Mouse (Mus musculus): ENCODE results near the gene Gpr183.

Gpr183 gene

DNA sequence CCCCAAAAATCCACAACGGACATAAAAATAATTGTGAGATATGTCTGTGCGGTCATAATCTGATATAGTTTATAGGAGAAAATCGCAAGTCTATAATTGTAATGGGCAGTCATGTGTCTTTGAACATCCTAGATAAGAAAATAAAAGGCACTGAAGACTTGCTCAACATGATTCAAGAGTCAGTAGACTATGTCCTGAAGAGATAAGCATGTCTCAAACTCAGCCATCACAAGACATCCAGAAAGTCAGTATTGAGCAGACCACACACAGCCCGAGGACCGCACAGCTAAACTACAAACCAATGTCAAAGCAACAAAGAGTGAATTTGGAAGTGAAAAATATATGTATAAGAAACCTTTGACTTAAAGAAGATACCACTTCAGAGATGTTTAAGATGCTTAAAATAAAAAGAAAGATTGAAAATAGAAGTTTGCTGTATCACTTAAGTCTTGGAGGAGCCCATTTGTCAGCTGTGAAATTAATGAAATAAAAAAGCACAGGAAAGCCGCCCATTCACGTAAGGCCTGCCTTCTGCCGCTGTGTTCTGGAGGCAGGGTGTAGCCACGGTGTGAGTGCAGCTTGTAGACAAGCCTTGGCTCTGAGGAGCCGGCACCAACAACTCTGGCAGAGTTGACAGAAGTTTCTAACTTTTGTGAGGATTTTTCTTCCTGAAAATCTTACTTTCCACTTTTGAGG is 7.7 kb downstream of the Gpr183 start:
- DNase-seq (ENCODE audit: low spot score in 2 of 2) = no peak

DNA sequence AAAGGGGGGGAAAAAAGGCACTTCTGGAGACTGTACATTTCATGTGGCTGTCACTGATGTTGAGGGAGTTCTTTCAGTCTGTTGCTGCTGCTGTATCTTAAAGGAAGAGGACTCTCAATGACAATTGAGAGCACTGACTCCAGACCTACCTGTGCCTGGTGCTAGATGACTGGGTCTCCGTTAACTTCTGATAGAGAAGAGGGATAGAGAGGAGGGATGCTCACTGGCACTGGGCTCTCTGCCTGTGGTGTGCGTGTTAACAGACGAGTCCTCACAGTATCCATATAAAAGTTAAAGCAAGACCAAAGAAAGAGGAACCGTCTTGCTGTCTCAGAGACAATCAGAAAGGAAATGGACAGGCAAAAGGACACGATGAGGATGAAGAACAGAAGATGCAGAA is 8.7 kb downstream of the Gpr183 start:
- no peak for DNase-seq (ENCODE audit: low spot score in 2 of 2)

DNA sequence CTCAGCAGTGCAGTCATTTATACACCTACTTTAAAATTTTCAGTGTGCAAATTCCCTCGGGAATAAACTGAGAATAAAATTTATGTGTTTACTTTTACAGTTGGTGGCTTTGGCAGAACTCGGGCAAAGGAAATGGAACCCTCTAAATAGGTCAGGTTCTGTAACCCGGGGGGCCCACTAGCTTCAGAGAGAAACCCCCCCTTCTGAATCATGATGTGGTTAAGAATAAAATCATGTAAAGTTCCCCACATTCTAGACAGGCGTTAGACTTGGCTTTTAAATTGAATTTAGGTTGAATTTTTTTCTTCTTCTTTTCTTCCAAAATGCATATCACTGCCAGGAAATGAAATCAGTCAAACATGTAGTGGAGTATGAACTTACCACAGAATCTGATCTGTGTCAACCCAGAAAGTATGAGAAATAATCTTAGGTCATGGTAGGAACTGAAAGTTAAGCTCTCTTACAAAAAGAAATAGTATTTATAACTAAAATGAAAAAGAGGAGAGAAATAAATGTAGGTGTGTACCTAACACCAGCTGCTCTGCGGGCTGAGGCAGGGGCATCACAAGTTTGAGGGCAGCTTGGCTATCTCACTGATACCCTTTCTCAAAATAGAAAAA is 9.7 kb downstream of the Gpr183 start:
- DNase-seq (ENCODE audit: low spot score in 2 of 2) = no peak

DNA sequence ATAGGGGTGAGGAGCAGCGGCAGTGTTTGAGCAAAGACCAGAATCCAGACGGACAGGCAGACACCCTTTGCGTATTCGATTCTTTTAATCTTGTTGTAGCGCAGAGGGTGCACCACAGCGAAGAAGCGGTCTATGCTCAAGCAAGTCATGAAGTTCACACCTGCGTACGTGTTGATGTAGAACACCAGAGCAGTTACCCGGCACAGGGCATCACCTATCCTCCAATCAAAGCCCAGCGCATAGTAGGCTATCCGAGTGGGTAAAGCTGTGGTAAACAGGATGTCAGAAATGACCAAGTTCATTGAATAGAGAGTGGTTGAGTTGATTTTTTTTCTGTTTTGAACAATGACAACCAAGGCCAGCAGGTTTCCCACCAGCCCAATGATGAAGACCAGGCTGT is 10.4 kb downstream of the Gpr183 start:
- no peak for DNase-seq (ENCODE audit: low spot score in 2 of 2)

DNA sequence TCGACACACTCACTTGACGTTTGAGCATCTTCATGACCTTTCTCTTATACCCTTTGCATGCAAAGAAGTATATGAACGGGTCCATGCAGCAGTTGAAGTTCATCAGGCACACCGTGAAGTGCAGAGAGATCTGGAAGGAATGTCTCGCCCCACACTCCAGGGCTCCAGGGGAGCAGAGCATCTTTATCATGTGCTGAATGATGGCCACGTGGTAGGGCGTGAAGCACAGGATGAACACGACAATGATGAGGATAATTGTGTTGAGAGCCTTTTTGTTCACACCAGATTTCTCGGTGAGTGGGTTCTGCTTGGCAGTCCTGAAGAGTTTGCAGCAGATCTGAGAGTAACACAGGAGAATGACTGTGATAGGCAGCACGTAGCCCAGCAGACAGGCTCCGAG is 10.9 kb downstream of the Gpr183 start:
- no peak for DNase-seq (ENCODE audit: low spot score in 2 of 2)

DNA sequence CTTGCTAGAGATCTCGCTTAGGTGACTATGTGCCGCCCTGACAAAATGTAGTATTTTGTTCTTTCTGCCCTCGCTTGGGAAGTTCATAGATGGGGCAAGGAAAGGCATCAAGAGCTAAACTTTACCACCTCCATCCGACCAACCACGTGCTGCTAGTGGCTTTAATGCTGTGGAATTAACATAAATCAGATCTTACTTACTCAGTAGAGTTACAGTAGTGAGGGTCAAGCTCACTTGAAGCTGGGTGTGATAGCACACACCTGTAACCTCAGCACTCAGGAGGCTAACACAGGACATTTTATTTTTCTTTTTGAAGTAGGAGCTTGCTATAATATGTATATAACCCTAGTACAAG is 13.0 kb downstream of the Gpr183 start:
- no peak for DNase-seq (ENCODE audit: low spot score in 2 of 2)

DNA sequence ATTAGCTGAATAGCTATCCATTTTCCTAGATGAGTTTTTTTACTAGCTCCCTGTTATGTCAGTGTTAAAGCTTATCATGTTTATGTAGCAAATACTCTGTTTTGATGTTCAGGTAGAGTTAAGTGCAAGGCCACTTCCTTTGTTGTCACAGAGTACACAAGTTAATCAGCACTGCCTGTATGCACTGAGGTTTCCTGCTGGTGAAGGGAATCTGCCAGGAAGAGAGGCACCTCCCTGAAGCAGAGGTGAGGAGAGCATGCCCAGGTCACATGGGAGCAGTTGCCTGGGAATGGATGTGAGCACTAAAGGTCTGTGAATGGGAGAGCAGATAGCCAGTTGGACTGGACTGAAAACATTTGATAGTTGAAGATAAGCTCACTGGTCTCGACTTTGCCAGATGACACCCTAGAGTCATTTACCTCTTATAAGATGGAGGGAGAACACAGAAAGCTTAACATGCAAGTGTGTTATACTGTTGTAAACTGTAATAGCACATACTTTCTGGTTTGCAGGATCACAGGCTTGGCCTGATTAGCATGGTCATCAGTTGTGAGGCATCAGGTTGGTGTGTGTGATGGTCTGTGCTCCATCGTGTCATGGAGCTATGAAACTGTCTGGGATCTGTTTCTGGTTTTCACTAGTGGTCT is 13.5 kb downstream of the Gpr183 start:
- DNase-seq (ENCODE audit: low spot score in 2 of 2) = no peak

DNA sequence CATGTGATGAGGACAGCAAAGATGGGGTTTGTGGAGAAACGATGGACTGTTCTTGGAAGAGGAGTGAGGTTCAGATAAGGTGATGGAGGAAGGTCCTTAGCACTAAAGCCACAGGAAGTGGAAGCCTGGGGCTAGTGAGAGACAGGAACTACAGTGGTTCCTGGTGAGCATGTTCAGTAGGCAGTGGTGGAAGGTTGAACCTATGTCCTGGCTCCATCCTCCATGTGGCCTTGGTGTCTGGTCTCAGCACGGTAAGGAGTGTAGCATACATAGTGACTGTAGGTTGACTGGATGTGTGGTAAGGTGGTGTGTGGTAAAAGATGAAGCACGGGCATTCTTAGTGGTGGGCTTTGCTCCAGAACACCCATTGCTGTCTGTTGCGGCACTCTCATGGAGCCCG is 15.1 kb downstream of the Gpr183 start:
- DNase-seq (ENCODE audit: low spot score in 2 of 2) = no peak

DNA sequence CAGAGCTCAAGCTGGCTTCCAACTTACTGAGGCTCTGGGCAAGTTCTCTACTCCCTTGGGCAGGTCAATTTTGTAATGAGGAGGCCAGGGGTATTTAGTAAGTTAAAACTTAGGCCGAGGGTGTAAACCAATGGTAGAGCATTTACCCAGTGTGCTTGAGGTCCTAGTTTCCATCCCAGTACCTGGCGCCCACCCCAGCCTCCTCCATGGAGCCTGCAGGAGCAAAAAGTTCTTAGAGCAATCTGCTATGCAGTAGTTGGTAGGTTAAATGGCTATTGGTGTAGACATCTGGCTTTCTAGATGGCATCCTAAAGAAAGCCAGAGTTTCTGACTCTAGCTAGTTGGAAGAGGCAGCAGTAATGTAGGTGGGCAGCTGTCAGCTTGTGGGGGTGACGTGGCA is 15.6 kb downstream of the Gpr183 start:
- DNase-seq (ENCODE audit: low spot score in 2 of 2) = no peak

DNA sequence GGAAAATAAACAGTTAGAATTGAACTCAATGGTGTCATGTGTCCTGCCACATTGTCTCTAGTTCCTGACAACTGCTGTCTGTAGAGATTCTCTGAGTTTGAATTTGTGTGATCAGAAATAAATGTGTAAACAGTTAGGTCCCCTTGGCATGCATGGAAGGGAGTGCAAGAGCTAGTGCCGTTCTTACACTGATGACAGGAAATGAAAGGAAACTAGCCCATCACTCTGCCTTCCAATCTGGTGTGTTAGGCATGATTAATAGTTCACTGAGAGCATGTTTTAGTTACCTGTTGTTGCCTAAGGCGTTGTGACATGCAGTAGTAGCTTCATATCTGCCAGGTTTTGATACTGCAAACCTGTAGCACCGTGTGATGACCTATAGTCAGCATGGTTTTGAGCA is 17.0 kb downstream of the Gpr183 start:
- no peak for DNase-seq (ENCODE audit: low spot score in 2 of 2)

DNA sequence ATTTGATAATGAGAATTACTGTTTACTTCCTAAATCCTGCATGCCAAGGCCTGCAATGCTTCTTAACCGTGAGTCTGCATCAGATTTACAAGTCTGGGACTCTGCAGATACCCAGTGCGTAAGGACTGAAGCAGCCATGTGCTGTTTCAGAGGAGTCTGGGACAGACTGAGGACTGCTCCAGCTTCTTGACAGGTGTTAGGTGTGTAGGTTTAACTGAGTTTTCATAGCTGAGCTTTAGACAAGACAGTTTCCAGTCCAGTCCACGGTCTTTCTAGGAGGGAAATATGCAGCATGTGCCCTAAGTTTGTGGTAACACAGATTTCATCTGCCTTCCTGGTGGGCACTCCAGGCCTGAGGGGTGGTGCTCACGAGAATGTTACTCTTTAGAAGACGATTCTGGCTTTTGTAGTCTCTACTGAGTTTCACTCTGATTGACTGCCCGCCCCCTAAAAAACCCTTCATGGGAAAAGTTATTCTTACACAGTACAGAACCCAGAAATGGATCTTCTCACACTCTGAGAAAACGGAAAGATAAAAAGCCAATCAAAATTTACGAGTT is 17.7 kb downstream of the Gpr183 start:
- DNase-seq (ENCODE audit: low spot score in 2 of 2) = no peak

DNA sequence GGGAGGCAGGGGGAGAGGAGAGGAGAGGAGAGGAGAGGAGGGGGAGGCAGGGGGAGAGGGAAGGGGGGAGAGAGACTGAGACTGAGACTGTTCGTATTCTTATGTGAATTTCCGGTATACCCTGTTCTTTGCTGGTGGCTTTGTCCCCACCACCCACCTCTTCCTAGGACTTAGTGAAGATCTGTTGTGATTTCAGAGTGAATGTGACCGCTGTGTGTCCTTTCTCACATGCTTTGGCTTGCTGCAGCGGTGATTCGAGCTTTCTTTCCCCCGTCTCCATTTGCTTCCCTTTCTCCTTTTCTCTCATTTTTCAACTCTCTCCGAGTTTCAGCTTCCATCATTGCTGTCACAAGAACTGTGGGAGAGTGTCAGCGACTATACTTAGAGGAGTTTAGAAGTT is 18.3 kb downstream of the Gpr183 start:
- DNase-seq (ENCODE audit: low spot score in 2 of 2) = no peak

DNA sequence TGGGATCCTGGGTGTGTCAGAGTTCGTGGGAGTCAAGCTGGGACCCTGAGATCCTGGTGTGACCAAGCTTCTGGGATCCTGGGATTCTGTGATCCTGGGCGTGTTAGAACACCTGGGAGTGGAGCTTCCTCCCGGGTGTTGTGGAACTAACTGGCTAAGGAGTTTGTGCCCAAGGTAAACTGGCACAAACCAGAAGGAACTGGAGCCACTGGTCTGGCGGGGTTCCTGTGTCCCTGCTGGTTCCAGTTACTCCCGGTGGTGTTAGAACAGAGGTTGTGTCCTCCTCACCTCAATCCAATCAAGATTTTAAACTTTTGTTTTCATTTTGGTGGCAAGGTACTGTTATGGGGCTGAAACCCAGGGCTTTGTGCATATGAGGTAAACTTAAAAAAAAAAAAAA is 18.9 kb downstream of the Gpr183 start:
- DNase-seq (ENCODE audit: low spot score in 2 of 2) = no peak

DNA sequence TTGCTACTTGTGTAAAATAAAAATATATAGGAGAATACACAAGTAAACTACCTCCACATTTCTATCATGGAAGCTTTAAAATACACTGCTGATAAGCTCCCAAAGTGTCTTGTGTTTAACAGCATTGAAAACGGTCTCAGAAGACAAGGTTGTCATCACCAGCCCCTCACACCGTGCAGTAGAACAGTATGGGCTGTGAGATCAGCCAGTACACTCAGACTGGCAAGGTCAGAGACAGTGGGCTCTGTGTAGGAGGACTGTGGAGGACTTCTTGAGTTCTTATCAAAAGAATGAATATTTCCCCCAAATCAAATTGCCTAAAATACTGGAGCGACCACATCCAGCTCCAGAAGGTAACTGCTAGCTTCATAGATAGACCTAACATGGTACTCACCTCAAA is 25.4 kb downstream of the Gpr183 start:
- DNase-seq (ENCODE audit: low spot score in 2 of 2) = no peak

DNA sequence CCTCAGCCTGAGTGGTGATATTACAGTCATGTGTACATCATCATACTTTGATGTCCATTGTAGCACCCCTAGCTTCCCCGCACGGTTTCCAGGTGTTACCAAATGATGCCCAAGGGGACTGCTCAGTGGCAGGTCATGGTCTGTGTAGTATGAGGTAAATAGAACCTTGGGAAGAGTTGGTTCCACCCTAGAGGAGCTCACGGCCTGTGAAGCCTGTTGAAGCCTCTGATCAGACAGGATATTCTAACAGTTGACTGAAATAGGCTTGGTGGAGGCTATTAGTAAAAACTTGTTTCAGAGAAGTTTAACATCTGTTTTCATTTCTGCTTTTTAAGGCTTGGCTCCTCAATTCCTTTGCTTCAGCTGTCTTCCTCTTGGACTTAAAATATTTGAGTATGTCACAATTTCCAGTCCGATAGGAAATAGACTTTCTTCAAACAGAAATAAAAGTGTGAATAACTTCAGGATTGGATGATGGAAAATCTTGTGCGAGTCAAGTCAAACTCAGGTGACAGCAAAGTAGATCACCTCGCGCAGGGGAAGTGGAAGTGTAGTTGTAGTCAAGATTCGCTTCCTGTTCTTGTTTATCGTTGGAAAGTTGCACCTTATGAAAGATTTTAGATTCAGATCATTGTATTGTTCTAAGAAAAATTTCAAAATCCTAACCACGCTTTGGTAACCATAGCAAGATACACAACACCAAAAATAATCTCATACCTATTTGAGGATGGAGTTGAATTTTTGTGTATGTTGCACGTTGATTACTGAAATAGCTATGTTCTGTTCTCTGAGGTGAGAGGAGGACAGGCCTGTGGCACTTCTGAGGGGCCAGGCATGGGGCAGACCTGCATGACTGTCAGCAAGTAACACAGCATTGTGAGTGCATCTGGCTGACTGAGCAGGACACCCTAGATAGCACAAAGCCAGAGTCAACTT is 26.5 kb downstream of the Gpr183 start:
- no peak for DNase-seq (ENCODE audit: low spot score in 2 of 2)

DNA sequence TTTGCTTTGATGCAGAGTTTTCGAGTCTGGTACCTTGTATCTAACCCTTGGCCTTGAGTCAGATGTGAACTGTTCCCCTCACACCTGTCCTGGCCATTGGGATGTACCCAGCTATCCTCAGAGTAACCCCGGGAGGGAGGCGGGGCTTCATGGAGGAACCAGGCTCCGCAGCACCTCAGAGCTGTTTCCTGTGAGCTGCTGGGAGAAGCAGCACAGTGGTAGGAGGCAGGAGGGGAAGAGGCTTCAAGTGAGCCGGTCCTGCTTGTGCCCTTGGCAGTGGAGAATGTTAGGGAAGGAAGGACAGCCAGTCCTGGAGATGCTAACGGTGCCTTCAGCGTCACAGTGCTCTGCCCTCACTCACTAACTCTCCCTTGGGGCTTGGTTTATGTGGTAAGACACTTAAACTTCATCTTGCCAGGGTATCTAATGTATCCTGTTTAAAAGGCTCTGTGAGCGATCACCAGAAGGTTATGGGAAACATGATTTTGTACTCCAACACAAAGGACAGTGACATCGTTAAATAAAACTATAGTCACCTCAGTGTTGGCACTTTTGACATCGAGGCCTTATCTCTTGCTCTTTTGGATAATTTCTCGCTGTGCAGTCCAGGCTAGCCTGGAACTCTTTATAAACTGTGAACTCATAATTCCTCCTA is 27.3 kb downstream of the Gpr183 start:
- DNase-seq (ENCODE audit: low spot score in 2 of 2) = no peak

DNA sequence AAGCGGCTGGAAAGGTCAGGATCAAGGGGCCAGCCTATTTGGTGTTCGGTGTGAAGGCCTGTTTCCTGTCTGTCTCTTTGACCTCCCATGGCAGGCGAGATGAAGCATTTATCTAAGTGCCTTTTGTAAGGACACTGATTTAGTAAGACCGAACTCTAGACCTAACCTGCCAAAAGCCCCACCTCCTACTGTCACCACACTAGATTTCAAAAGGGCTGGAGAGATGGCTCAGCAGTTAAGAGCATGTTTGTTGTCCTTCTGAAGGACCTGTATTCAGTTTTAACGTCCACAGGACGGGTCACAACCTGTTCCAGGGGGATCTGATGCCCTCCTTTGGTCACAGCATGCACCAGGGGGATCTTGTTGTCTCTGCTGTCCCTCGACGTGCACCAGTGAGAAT is 28.1 kb downstream of the Gpr183 start:
- no peak for DNase-seq (ENCODE audit: low spot score in 2 of 2)

DNA sequence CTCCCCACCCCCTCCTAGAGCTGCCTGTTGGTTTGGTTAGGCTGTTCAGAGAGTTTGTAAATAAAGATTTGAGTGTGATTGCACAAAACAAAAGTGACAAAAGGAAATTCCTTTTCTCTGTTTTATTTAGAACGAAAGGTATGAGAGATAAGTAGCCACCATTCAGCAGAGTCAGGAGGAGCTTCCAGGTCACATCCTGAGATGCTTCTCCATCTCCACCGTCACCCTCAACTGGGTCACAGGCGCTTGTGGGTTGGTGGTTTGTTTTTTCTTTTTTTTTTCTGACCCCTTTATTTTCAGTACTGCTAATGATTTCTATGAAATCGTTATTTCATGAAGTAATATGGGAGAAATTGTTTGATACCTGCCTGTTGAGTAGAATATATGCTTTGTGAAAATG is 28.6 kb downstream of the Gpr183 start:
- DNase-seq (ENCODE audit: low spot score in 2 of 2) = no peak

DNA sequence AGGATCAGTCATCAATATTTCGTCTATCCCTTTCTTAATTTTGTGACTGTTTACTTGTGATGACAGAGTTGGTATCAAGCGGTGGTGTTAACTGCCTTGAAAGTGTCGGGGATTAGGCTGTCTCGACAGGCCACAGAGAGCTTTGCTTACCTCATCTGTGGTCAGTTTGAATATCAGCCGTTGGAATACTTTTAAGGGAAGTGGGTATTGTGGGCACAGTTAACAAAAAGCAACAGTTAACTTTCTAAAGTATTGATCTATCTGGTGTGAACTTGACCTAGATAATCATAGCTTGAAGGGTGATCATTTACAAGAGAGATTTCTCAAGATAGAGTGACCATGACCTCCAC is 30.4 kb downstream of the Gpr183 start:
- no peak for DNase-seq (ENCODE audit: low spot score in 2 of 2)

DNA sequence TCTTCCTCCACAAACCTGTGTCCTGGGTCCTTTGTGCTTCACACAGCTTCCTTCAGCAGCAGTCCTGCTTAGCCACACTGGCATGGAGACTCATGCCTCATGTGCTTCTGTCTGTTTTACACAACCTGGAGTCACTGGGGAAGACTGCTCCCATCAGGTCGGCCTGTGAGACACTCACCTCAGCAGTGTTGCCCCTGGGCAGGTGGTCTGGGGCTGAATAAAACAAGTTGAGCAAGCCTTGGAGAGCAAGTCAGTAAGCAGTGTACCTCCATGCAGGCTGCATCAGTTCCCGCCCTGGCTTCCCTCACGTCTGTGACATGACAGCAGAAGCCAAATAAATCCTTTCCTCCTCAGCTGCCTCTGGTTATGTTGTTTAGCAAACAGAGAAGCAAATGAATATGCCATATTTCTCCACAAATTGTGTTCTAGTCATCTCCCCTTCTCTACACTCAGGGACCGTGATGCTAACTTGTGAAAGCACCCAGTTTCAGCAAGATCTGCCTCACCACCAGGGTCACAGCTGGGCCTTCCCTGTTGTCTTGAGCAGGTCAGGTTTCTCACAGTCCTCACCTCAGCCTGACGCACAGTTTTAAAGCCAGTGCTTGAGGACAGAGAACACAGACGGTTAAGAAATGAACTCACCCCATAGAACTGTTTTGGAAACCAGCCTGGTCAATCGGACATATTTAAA is 30.9 kb downstream of the Gpr183 start:
- no peak for DNase-seq (ENCODE audit: low spot score in 2 of 2)

DNA sequence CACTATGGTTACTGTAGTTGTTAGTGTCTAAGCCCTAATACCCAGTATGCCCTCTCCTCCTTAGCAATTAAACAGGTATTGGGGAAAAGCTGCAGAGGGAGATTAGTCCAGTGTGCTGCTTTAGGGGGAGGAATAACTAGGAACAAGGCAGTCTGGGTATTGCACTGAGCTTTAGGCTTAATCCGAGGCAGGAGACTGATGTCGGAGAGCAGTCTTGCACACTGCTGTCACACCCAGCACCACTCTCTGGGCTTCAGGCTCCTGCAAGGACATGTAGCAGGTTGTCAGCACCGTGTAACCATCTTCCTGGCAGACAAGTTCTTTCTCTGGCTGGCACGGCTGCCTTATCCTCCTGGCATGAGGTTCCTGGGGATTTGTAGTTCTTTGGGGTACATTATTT is 32.8 kb downstream of the Gpr183 start:
- no peak for DNase-seq (ENCODE audit: low spot score in 2 of 2)
